Mouse (Mus musculus): ENCODE measurements at regions not wholly inside any gene's neighbourhood (a gene's known extent, or its start where the extent isn't known, plus 50 kb on each side); places are given as distances from the start of the nearest gene placed in this dataset.

- no peak for TF ChIP-seq CTCF (IDR thresholded peaks at IDR 0.05; ENCODE audit: control insufficient read depth, insufficient read depth, insufficient read length)
- no peak for TF ChIP-seq MAX (IDR thresholded peaks at IDR 0.05)
Observed at GRCm38 (mm10) chr1:169140056-169140455, 391.2 kb downstream of the Nuf2 start.
